Mouse (Mus musculus): ENCODE measurements around the gene Lrr1.
"Not testable (repeated sequence)": the region's sequence is repeated elsewhere in the genome, so short reads cannot be mapped to it uniquely, and the experiment has no call there.

Gene Lrr1

DNA sequence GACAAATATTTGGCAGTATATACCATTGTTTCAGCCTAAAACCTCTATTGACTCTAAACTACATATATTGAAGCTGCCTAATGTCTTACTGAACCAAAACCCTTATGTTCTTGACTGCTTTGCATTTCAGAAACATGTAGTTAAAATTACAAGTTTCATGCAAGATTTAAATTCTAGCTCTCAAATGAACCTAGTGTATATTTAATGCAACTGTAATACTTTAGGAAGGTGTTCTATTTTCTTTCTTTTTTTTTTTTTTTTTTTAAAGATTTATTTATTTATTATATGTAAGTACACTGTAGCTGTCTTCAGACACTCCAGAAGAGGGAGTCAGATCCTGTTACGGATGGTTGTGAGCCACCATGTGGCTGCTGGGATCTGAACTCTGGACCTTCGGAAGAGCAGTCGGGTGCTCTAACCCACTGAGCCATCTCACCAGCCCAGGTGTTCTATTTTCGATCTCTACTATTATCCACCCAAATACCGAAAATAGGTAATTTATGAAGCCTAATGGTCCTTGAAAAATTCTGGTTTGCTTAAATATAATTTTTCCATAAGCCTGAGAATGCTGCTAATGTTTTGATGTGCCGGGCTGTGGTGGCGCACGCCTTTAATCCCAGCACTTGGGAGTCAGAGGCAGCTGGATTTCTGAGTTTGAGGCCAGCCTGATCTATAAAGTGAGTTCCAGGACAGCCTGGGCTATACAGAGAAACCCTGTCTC, 1.6 kb upstream of the Lrr1 start:
- not testable (repeated sequence) for DNase-seq

DNA sequence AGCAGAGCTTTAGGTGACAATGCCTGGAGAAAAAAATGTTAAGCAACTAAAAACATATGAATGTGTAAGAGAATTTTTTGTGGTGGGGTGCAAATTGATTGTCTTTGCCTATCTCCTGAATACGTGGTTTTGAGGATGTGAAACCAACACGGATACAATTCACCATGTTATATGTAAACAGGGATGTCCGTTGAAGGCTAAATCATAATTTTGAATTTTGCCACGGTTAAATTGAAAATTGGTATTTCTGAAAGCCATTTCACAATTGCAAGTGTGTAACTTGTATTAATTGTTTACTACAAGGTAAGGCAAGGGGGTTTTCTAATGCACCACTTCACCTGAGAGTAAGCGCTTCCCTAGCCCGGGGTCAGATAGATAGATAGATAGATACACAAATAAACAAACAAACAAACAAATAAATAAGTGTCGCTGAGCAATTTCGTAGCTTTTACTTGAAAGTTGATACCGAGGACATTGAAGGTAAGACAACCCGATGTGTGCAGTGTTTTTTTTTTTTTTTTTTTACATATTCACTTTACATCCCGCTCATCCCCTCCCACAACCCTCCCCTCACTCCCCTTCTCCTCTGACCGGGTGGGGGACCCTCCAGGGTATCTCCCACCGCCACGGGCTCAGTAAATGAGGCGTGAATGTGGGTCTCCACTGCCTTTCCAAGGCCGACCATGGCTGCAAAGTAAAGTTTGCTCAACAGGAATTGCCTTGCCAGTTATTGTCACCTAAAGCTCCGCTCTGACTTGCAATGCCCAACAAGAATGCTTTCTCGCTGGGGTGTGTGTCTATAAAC, 756 bp upstream of the Lrr1 start:
- DNase-seq: no peak

DNA sequence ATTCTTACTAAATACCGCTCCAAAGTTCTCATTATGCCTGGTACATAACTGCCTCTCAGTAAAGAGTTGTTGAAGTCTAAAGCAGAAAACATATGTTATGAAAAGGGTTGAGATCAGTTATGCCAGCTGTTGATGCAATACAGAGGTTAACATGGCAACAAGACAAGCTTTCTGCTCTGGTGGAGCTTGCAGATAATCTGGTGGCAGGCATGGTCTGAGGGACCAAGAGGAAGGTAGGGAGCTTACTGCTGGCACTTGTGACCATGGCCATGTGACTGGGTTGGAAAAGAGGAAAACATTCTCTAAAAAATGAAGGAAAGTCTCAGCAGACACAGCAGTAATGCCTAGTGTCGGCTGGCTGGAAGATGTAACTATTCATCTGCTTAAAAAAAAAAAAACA, 2.7 kb downstream of the Lrr1 start:
- no peak for DNase-seq

DNA sequence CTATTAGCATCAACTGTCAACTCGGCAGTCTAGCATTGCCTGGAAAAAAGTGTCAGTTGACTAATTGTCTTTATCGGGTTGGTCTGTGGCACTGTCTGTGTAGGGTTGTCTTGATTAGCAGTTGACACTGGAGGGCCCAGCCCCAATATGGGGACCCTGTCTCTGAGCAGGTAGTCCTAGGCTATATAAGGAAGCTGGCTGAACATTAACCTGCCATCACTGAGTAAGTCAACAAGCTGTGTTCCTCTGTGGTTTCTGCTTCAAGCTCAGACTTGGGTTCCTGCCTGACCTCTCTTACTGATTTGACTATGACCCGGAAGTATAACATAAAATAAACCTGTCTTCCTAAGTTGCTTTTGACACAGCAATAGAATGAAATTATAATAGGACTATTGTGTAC, 7.4 kb downstream of the Lrr1 start:
- no peak for DNase-seq

DNA sequence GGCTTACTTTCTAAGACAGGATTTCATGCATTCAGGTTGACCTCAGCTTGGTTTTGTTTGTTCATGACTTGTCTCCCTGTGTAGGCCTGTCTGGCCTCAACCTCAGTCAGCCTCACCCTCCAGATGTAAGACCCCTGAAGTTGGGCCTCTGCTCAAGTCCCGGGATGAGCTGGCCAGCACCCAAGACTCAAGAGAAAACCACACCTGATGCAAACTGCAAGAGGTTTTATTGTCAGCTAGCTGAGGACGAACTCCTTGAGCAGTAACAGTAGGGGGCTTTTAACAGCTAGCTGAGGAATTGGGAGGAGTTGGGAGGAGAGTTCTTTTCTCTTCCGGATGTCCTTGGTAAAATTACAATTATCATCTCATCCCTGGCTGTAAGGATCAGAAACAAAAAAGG, 8.9 kb downstream of the Lrr1 start:
- no peak for DNase-seq

DNA sequence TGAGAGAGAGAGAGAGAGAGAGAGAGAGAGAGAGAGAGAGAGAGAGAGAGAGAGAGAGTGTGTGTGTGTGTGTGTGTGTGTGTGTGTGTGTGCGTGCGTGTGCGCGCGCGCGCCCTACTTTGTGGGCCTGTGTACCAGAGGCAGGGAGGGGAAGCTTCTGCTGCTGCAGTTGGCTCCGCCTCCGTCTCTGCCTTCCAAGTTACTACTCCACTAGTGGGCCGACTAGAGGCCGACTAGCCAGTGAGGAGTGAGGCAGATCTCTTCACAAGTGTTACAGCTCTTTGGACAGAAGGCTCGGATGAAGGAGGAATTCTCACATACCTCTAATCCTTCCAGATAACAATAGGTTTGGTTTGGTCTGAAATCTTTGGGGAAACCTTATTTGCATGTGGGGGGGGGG, 10.8 kb downstream of the Lrr1 start:
- DNase-seq: no peak

DNA sequence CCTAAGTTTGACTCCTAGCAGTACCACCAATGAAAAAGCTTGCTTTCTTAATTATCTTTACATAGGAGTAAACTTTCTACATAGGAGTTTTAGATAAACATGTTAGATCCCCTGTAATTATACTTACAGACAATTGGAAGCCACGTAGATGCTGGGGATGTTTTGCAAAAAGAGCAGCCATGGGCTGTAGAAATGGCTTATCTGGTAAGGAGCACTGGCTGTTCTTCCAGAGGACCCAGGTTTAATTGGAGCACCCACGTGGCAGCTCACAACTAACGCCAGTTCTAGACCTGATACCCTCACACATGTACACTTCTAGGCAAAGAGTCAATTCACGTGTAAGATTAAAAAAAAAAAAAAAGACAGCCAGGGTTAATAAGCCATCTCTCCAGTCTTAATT, 13.2 kb downstream of the Lrr1 start:
- DNase-seq: no peak

DNA sequence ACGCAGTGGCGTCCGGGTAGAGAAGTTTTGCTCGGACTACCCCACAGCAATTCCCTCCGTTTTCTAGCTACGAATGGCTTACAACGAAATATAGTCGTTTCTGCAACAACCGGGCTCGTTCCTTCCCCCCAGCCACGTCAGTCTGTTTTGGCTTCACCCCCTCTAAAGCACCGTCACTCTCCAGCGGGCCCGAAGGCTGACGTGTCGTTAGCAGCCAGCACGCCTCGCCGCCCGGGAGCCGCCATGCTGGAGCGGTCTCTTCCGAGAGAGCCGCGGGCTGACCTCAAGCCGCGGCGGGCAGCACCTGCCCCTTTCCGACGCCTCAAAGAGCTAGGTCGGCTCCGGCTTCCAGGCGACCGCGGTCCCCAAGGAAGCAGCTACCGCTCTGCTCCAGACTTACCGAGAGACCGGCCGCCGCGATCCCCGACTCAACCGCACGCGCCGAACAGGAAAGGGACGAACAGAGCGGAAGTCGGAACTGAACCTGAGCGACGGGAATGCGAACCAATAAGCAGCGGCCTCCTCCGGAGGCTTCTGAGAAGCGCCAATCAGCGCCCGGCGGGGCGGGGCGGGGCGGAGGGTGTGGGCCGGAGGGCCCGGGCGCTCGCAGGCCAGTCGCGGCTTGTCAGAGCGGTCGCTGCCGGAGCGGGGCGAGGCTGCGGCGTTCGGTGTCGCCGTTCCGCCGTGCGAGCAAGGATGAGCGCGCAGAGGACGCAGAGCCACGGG, 15.1 kb downstream of the Lrr1 start, which contains the start of the genes Rpl36al and Mgat2:
Gene Rpl36al (minus strand): TSS at position 501 of the 726 bp plus-strand sequence.
Gene Mgat2 (plus strand): TSS at position 575 of the 726 bp plus-strand sequence.
- peak; percentile 100 for DNase-seq

DNA sequence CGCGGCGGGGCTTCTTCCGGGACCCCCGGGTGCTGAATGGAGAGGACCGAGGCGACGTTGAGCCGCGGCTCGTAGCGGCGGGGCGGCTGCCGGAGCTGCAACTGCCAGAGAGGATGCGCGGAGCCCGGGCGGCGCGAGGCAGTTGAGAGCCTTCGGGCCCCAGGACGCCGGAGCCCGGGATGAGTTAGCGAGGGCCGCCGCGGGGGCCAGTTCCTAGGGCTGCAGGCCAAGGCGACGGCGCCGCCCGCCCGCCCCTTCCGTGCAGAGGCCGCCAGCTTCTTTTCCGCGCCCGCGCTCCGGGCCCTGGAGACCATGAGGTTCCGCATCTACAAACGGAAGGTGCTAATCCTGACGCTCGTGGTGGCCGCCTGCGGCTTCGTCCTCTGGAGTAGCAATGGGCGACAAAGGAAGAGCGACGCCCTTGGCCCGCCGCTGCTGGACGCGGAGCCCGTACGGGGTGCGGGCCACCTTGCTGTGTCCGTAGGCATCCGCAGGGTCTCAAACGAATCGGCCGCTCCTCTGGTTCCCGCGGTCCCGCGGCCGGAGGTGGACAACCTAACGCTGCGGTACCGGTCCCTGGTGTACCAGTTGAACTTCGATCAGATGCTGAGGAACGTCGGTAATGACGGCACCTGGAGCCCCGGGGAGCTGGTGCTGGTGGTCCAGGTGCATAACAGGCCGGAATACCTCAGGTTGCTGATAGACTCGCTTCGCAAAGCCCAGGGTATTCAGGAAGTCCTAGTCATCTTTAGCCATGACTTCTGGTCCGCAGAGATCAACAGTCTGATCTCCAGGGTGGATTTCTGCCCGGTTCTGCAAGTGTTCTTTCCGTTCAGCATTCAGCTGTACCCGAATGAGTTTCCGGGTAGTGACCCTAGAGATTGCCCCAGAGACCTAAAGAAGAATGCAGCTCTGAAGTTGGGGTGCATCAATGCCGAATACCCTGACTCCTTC, 16.0 kb downstream of the Lrr1 start:
- no peak for DNase-seq

DNA sequence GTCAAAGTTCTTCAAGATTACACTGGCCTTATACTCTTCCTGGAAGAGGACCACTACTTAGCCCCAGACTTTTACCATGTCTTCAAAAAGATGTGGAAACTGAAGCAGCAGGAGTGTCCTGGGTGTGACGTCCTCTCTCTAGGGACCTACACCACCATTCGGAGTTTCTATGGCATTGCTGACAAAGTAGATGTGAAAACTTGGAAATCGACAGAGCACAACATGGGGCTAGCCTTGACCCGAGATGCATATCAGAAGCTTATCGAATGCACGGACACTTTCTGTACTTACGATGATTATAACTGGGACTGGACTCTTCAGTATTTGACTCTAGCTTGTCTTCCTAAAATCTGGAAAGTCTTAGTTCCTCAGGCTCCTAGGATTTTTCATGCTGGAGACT, 16.8 kb downstream of the Lrr1 start:
- DNase-seq: no peak

DNA sequence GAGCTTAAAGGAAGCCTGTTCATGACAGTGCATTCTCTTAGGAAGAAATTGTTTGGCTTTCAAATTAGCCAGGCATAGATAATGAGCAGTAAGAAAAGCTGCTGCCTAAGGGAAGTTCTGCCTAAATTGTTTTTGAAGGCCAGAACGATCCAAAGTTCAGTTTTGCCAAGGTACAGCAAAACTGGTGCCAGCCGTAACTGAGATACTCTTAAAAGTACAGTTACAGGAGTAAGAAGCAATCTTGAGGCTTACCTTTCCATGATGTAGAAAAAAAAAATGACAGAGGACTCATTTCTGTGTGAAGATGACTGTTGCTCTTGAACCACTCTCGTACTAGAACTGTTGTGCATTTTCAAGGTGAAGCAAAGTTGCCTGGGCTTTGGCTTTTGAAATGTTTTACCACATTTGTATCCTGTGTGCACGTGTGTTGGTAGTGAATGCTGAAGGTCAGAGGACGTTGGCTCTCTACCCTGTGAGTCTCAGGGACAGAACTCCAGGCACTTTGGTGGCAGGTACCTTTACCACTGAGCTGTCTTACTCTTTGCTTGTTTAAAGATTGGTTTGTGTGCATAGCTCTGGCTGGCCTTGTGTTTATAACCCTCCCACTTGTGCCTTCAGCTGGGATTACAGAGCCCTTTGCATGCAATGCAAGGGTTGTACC, 18.3 kb downstream of the Lrr1 start:
- DNase-seq: no peak

DNA sequence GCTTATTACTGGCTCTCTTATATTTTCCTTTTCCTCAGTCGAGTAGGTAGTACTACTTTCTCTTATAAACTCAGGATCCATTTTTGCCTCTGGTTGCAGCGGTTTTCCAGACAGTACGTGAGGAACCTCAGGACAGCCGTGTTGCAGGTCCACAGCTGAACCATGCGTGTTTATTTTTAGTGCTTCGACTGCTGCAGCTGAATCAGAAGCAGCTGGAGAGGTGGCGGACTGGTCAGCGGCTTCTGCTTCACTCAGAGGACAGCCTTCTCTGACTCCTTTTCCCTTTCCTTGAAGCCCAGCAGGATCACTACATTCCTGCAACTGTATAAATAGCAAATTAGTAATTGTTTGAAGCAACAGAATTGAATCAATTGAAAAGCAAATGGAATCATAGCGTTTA, 21.5 kb downstream of the Lrr1 start:
- DNase-seq: no peak

DNA sequence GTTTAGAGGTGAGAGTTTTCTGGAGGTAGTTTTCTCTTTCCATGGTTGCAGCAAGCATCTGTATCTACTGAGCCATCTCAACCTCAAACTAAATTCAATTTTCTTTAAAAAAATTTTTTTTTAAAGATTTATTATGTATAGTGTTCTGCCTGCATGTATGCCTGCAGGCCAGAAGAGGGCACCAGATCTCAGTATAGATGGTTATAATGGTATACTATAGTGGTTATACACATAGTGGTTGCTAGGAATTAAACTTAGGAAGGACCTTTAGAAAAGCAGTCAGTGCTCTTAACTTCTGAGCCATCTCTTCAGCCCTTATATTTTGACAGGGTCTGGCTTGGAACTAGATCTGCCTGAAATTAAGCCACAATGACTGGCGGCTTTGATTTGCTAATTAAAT, 21.9 kb downstream of the Lrr1 start:
- DNase-seq: no peak

DNA sequence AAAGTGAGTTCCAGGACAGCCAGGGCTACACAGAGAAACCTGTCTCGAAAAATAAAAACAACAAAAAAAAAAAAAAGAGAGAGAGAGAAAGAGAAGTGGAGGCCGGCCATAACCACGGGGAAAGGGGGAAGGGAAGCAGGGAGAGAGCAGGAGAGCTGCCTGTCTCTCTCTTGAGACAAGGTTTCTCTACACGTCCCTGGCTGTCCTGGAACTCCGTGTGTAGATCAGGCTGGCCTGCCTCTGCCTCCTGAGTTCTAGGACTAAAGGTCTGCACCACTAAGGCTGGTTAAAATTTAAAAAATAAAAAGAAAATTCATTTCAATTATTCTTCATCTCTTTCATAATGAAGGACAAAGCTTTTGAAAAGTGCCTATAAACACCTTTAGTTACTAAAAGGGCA, 22.8 kb downstream of the Lrr1 start:
- DNase-seq: no peak

DNA sequence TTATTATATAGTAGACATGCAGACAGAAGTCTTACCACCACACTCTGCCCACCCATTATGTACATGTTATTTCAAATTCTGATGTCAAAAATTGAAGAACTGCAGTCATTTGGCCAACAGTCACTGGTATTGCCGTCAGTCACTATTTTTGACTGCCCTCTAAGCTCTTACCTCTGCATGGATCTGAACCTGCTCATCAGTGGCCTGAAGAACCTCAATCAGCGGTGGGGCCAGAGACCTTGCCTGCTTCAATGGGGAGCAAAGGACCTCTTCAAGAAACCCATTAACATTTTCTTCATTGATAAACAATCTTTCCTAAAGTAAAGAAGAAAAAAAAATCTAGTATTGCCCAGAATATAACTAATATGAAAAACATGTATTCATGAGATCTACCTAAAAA, 24.0 kb downstream of the Lrr1 start:
- no peak for DNase-seq

DNA sequence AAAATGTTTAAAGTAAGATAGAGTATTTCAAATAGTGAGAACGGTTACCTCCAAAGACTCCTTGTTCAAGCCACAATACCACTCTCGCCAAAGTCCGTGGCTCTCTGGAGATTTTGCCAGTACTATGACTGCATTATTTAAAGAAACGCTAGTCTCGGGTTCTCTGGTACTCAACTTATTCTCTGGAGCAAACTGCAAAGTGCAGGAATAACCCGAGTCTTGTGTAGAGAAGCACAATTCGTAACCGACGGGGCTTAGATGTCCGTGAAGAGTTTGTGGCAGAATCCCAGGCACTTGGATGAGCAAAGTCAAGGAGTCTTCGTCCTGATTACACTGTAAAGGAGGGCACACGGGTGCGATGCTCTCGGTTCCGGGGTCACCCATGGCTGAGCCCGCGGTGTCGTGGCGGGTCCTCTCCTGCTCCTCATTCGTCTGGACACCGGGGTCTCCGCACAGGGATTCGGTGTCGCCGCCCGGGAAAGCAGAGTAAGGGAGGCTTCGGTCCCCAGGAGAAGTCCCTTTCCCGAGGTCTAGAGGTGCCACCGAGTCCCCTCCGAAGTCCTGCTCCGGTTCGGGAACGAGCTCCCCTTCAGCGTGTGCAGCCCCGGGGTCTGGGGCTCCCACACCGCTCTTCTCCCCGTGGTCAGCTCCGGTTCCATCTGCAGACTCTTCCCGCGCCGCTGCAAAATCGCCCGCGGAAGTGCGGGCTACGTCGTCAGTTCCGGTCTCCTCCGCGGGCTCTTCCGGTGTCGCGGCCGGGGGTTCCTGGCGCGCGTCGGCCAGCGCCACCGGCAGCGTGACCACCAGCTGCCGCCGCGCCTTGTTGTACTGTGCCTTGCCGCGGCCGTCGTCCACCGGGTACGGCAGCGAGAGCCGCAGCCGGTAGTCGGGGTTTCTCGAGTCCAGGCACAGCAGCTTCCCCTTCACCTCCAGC, 28.1 kb downstream of the Lrr1 start, which contains the start of gene Gm49383:
Gene Gm49383 (minus strand): TSS at position 661 of the 934 bp plus-strand sequence.
- peak; percentile 68 for DNase-seq

DNA sequence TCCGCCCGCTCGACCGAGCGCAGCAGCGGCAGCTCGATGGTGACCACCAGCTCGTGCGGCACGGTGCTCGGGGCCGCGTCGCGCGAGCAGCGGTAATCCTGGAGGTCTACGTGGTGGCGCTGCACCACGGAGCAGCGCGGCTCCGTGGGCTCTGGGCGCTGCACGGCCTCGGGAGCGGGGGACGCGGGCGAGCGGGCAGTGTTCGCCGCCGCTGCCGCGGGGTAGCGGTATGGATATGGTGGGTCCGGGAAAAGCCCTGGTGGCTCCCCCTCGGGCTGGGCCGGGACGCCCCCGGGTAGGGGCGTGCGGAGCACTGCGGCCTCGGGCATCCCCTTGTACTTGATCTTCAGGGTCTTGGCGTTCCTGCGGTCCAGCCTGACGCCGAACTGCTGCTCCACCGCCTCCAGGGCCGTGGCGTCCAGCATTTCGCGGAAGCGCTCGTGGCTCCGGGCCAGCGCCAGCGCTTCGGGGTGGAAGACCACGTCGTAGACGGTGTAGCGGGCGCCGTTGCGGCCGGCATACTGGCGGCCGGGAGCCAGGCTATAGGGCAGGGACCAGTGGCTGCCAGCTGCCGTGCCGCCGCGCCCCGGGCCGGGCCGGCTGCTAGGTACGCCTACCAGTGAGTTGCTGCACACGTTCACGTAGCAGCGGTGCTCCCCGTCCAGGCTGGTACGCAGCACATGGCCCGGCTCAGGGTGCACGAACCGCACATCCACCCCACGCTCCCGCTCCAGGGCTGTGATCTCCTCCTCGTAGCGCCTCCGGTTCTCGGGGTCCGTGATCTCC, 29.0 kb downstream of the Lrr1 start:
- DNase-seq: peak; percentile 62

DNA sequence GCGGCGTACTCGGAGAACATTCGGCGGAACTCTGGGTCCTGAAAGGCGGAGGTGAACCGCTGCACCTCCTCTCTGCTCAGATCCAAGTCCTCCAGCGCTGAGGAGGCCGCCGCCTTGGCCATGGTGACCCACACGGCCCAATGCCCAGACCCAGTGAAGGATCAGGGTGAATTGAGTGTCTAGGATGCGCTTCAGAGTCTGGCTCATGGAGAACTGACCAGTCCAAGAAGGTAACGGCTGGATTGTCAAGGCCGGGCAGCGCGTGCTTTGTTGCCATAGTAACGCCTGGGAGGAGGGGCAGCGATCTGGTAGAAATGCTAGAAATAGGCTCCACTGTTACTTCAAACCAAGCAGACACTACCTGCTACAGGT, 29.5 kb downstream of the Lrr1 start, which contains the start of gene Dnaaf2:
Gene Dnaaf2 (minus strand): TSS at position 266 of the 372 bp plus-strand sequence.
- DNase-seq: peak; percentile 57

DNA sequence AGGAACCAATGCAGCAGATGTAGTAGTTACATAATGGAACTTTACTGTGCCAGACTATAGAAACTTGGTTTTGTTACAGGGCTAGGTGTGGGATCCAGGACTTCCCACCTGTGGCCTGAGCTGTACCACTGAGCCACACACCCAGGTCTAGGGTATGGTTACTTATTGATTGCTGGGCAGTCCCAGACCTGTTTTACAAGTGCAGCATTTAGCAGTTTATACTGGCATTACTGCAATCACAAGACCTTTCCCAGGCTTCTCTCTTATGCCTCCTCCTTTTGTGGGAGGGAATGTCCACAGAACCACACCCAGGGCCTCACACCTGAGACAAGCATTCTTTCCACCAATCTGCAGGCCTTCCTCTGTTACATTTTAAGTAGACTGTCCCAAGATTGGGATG, 30.4 kb downstream of the Lrr1 start:
- DNase-seq: no peak
